Mouse (Mus musculus): Measurements from ENCODE around the gene 4930595D18Rik. TPM values are rescaled to one million over a fixed set of nuclear protein-coding genes. Genes with fewer than 3 reads are reported as not detected.

4930595D18Rik gene
- polyA plus RNA-seq, 1 experiment = 5.1 TPM

DNA sequence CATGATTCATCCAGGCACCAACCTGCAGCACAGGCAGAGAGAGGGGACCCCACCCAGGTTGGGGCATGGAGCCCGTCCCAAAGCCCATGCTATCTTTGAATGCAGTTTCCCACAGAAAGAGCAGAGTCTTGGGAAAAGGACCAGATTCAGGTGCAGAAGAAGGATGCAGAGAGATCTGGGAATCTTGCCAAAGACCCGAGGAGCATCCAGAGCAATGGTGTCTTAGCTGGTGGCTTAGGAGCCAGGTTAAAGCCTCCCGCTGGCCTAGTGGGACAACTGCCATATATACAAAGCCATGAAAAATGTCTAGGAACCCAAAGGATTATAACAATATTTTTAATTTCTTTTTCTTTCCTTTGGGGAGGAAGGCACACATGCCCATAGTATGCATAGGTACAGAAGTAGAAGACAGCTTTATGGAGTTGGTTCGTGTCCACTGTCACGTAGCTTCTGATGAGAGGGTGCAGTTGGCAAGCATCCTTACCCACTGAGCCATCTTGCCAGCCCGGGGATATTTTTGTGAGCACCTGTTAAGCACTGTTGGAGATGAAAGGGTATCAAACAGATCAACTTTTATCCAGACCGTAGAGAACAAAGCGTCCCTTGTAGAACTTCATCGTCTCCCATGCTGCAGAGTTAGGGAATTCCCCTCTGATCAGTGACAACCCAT is 63.2 kb downstream of the 4930595D18Rik start:
- no peak overlapping the region for H3K4me3 ChIP-seq (ENCODE audit: control insufficient read depth, low read depth, low read length)
- H3K4me1 ChIP-seq (ENCODE audit: control insufficient read depth, insufficient read depth, low read length) = no peaks in the 10 kb centered on the region
- no peak for TF ChIP-seq POLR2A (IDR thresholded peaks at IDR 0.05; ENCODE audit: control insufficient read depth, low read depth, low read length)
- TF ChIP-seq CTCF (IDR thresholded peaks at IDR 0.05; ENCODE audit: control insufficient read depth, insufficient read depth, insufficient replicate concordance, low read depth, low read length) = no peak
- no peaks in the 10 kb centered on the region for H3K36me3 ChIP-seq (ENCODE audit: control insufficient read depth, insufficient read depth, low read length)
- no peaks in the 10 kb centered on the region for H3K27me3 ChIP-seq (ENCODE audit: control insufficient read depth, insufficient read depth, low read length)
- no peak overlapping the region for H3K27ac ChIP-seq (ENCODE audit: control insufficient read depth, insufficient read depth, low read depth, low read length)

DNA sequence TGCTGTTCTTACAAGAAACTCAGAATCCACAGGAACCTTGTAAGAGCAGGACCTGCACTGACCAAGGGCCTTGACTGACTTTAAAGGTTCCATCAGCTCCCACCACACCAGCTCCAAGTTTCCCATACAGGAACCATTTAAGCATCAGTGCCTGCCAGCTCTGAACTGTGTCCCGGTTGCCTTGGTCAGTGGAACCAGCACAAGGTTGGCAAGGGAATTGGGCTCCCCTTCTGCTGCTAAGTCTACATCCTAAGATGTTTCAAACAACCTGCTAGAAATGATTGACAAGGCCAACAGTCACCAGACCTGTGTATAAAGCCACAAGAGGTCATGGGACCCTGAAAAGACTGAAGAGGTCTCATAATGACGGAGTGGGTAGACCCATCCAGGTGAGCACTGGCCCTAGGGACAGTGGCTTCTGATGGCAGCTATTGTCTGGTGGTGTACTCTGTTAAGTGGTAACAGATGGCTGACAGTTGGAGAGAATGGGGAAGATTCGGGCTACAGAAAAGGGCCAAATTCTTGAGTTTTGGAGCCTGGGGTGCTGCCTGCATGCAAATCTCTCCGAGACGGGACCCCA is 64.7 kb downstream of the 4930595D18Rik start:
- Histone ChIP-seq H3K27ac (ENCODE audit: control insufficient read depth, insufficient read depth, low read depth, low read length) (no peak overlapping the region), H3K4me1 (ENCODE audit: control insufficient read depth, insufficient read depth, low read length) (no peaks in the 10 kb centered on the region), H3K36me3 (ENCODE audit: control insufficient read depth, insufficient read depth, low read length) (no peaks in the 10 kb centered on the region; the same call in 1 of the 2 replicates), H3K27me3 (ENCODE audit: control insufficient read depth, insufficient read depth, low read length) (no peaks in the 10 kb centered on the region), H3K4me3 (ENCODE audit: control insufficient read depth, low read depth, low read length) (no peak overlapping the region)
- TF ChIP-seq CTCF (IDR thresholded peaks at IDR 0.05; ENCODE audit: control insufficient read depth, insufficient read depth, insufficient replicate concordance, low read depth, low read length) = no peak
- no peak for TF ChIP-seq POLR2A (IDR thresholded peaks at IDR 0.05; ENCODE audit: control insufficient read depth, low read depth, low read length)

DNA sequence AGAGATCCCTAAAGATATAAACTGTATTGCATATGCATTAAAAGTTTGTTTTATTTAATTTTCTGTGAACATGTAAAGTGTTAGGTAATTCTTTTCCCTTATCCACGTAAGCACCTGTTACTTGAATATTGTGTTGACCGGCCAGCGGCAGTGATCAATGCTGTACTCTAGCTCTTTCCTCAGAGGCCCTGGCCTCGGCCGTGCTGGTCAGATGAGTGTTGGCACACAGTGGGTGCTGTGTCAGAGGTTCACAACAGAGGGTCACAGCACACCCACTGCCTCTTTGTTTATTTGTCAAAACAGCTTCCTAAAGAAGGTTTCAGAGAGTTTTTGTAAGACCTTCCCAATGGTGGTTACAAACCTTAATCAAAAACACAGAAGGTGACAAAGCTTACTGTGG is 69.7 kb downstream of the 4930595D18Rik start:
- peaks cover 6% of the 10 kb centered on the region for H3K36me3 ChIP-seq (ENCODE audit: control insufficient read depth, insufficient read depth, low read length)
- no peaks in the 10 kb centered on the region for H3K4me1 ChIP-seq (ENCODE audit: control insufficient read depth, insufficient read depth, low read length)
- no peak overlapping the region for H3K27ac ChIP-seq (ENCODE audit: control insufficient read depth, insufficient read depth, low read depth, low read length)
- H3K27me3 ChIP-seq (ENCODE audit: control insufficient read depth, insufficient read depth, low read length) = no peaks in the 10 kb centered on the region
- H3K4me3 ChIP-seq (ENCODE audit: control insufficient read depth, low read depth, low read length) = no peak overlapping the region
- TF ChIP-seq CTCF (IDR thresholded peaks at IDR 0.05; ENCODE audit: control insufficient read depth, insufficient read depth, insufficient replicate concordance, low read depth, low read length) = no peak
- no peak for TF ChIP-seq POLR2A (IDR thresholded peaks at IDR 0.05; ENCODE audit: control insufficient read depth, low read depth, low read length)

DNA sequence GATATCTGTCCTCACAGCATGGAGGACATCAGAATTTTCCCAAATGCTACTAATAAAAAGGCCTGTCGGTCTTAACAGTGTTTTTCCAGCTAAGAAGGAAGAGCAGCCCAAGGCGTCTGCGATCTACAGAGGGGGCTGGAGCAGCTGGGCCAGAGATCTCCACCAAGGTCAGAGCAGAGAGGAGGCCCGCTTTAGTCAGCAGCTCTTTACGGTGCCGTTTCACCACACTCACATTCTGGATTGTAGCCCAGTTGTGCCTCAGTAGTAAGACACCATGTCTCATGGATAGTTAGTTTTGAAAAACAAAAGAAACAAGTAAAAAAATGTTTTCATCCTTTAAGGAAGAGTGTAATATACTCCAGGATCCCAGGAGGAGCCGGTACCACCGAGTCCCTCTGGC is 73.1 kb downstream of the 4930595D18Rik start:
- no peak for TF ChIP-seq CTCF (IDR thresholded peaks at IDR 0.05; ENCODE audit: control insufficient read depth, insufficient read depth, insufficient replicate concordance, low read depth, low read length)
- no peak for TF ChIP-seq POLR2A (IDR thresholded peaks at IDR 0.05; ENCODE audit: control insufficient read depth, low read depth, low read length)
- Histone ChIP-seq H3K4me1 (ENCODE audit: control insufficient read depth, insufficient read depth, low read length) (no peaks in the 10 kb centered on the region), H3K4me3 (ENCODE audit: control insufficient read depth, low read depth, low read length) (no peak overlapping the region), H3K27ac (ENCODE audit: control insufficient read depth, insufficient read depth, low read depth, low read length) (no peak overlapping the region), H3K36me3 (ENCODE audit: control insufficient read depth, insufficient read depth, low read length) (peaks cover 6% of the 10 kb centered on the region), H3K27me3 (ENCODE audit: control insufficient read depth, insufficient read depth, low read length) (no peaks in the 10 kb centered on the region)

Other genes with a start within 250 kb of the 4930595D18Rik start
- 157 and 171 TPM in 2 replicates for gene Ankrd9, start 205.5 kb downstream of the 4930595D18Rik start, polyA plus RNA-seq (2012; rRNA removed)
- gene Rcor1, start 145.1 kb downstream of the 4930595D18Rik start, polyA plus RNA-seq (2012; rRNA removed) = 11.9 and 14.4 TPM in 2 replicates
- 2.1 and 2.4 TPM in 2 replicates for gene Traf3, start 18.1 kb downstream of the 4930595D18Rik start, polyA plus RNA-seq (2012; rRNA removed)
- 14.4 and 17.1 TPM in 2 replicates for gene Amn, start 86.6 kb upstream of the 4930595D18Rik start, polyA plus RNA-seq (2012; rRNA removed)
- gene Cdc42bpb, start 193.2 kb upstream of the 4930595D18Rik start, polyA plus RNA-seq (2012; rRNA removed) = 55.3 and 56.8 TPM in 2 replicates
- 0.72 and 1.3 TPM in 2 replicates for gene Lbhd2, start 222.3 kb upstream of the 4930595D18Rik start, polyA plus RNA-seq (2012; rRNA removed)
- 5.5 and 6.5 TPM in 2 replicates for gene Exoc3l4, start 232.5 kb upstream of the 4930595D18Rik start, polyA plus RNA-seq (2012; rRNA removed)

Measured in testis, adult 2 months (tissue).